ENCODE assay signal across 13 mouse cellular contexts in the genomic region with DNA sequence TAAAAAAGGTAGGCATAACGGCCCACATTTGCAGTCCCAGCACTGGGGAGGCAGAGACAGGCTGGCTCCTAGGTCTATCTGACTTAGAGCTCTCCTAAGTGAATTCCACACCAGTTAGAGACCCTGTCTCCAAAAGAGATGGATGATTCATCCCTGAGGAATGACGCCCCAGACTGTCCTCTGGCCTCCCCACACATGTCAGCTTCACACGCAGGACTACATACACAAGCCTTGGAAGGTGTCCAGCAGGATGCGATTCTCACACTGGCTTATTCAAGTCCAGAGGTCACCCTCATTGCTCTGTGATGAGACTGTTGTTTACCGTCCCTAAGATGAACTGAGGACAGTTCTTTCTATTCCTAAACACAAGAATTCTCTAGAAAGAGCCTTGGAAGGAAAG. TPM values are rescaled to one million over a fixed set of nuclear protein-coding genes. Genes with fewer than 3 reads are reported as not detected.
DNase-seq lines count a peak whose midpoint lies in the region; ATAC-seq and TF ChIP-seq lines count a peak whose summit lies in the region.
"Had no signal": no experiment of that assay in that cellular context is flagged by ENCODE, and none has a peak within 500 bp of the region (broad histone marks: within the 10 kb centered on the region; RNA-seq: fewer than 3 reads in every experiment).

No protein-coding gene starts in this region.

- H3K9me3 ChIP-seq in heart, embryonic 10.5 days = no peaks in the 10 kb centered on the region
- H3K9me3 ChIP-seq: hindbrain, embryonic 13.5 days; megakaryocyte, embryonic 14.5 days had no signal

- no peak for DNase-seq in heart, embryonic 10.5 days (ENCODE audit: low spot score)
- DNase-seq in heart, postnatal 25 days (ENCODE audit: low spot score) = no peak
- no peak for DNase-seq in left cerebral cortex, adult 2 months (ENCODE audit: extremely low spot score in 1 of 2, low spot score in 2 of 2)
- no peak for DNase-seq in left cerebral cortex, adult 18-20 months (ENCODE audit: low spot score in 2 of 2)
- peak; percentile 74 for DNase-seq in adipocyte (ENCODE audit: low spot score)
- DNase-seq in layer of hippocampus, postnatal 14 days (ENCODE audit: low spot score in 2 of 2) = no peak
- DNase-seq: gastrocnemius, postnatal 14 days; thymus, postnatal 4 days had no signal

- intact Hi-C loops in heart, postnatal 25 days (cut with DNase I) = no loop called here
- intact Hi-C loops in left cerebral cortex, adult 2 months (cut with DNase I) = no loop called here

- H3K27ac ChIP-seq in heart, embryonic 10.5 days = peak overlapping the region; percentile 98
- H3K27ac ChIP-seq in left cerebral cortex, adult 2 months = 0 out of 2 replicates have a peak overlapping the region, but pooled peaks have one; percentile 24
- H3K27ac ChIP-seq: hindbrain, embryonic 13.5 days had no signal

- H3ac ChIP-seq in myocyte (ENCODE audit: control insufficient read depth, insufficient read length) = no peak overlapping the region

- 33% methylated on average over 5 of the region's 5 CpGs for WGBS in heart, embryonic 10.5 days

- H3K79me2 ChIP-seq in myocyte (ENCODE audit: control insufficient read depth, insufficient read depth) = peaks cover 78% of the 10 kb centered on the region

- no peaks in the 10 kb centered on the region for H3K27me3 ChIP-seq in heart, embryonic 10.5 days (ENCODE audit: insufficient read depth, poor library complexity, severe bottlenecking)
- H3K27me3 ChIP-seq in myocyte (ENCODE audit: control insufficient read depth, insufficient read depth, insufficient read length) = no peaks in the 10 kb centered on the region

- no peaks in the 10 kb centered on the region for H3K36me3 ChIP-seq in heart, embryonic 10.5 days
- no peaks in the 10 kb centered on the region for H3K36me3 ChIP-seq in myocyte (ENCODE audit: control insufficient read depth, insufficient read depth)
- H3K36me3 ChIP-seq: hindbrain, embryonic 13.5 days had no signal

- no peak overlapping the region for H3K4me3 ChIP-seq in heart, embryonic 10.5 days
- no peak overlapping the region for H3K4me3 ChIP-seq in left cerebral cortex, adult 2 months
- no peak overlapping the region for H3K4me3 ChIP-seq in myocyte
- H3K4me3 ChIP-seq: hindbrain, embryonic 13.5 days; megakaryocyte, embryonic 14.5 days had no signal

- peaks cover 100% of the 10 kb centered on the region for H3K4me1 ChIP-seq in heart, embryonic 10.5 days

- TF ChIP-seq POLR2A in myocyte (IDR thresholded peaks at IDR 0.05; ENCODE audit: insufficient read length, low read depth) = no peak

- no peak for TF ChIP-seq CTCF in left cerebral cortex, adult 2 months (IDR thresholded peaks at IDR 0.05)

- no peak for ATAC-seq in erythroid progenitor cell, adult 5-6 weeks (replicated peaks; ENCODE audit: low FRiP score, poor library complexity, severe bottlenecking)
- ATAC-seq: forebrain, embryonic 14.5 days had no signal

- H3K4me2 ChIP-seq in myocyte (ENCODE audit: low read depth) = peak overlapping the region; percentile 95
- H3K4me2 ChIP-seq: hindbrain, embryonic 13.5 days had no signal

TF ChIP-seq in myocyte, 11 proteins besides CTCF, POLR2A, EP300 and RAD21:
- TF ChIP-seq MYOD1 (IDR thresholded peaks at IDR 0.05; ENCODE audit: control insufficient read depth in 1 of 3, insufficient read length in 2 of 3, low read depth in 2 of 3) = peak in 1 of 3 experiments; percentile 18
- no peak for TF ChIP-seq REST (IDR thresholded peaks at IDR 0.05; ENCODE audit: insufficient read depth, insufficient read length)
- no peak for TF ChIP-seq CEBPB (IDR thresholded peaks at IDR 0.05; ENCODE audit: insufficient read depth, poor library complexity, severe bottlenecking)
TF ChIP-seq in myocyte: peak in this region for 1.

RNA-seq across cellular contexts. Expression of a gene that starts 12.2 kb away (rescaled TPM):
- 17.9 and 18.8 TPM in 2 replicates for polyA plus RNA-seq in heart, embryonic 10.5 days (2016; fragmentation: Nextera tagmentation; extraction: Ambion mirVana)
- 10 to 100 TPM; 15.2 to 18.4 TPM for total RNA-seq in heart, postnatal 25 days (2021)
- total RNA-seq in left cerebral cortex, adult 2 months (2021) = 10 to 100 TPM in 1 of 2 experiments, 1 to 10 TPM in 1; 9.0 to 10.3 TPM
- total RNA-seq in left cerebral cortex, adult 18-20 months (2021) = 10 to 100 TPM in 1 of 2 experiments, 1 to 10 TPM in 1; 9.3 to 10.3 TPM
- polyA plus RNA-seq in myocyte (2012; fragmentation: generic; extraction: Trizol) = 91.9 TPM
- total RNA-seq in layer of hippocampus, postnatal 14 days (2021) = 10 to 100 TPM; 11.9 to 12.6 TPM
- not detected in 2 replicates for total RNA-seq in erythroid progenitor cell, adult 5-6 weeks (2015; ENCODE audit: low replicate concordance)
- total RNA-seq in erythroid progenitor cell, adult 5-6 weeks (2017; ENCODE audit: low replicate concordance) = not detected in 2 replicates

Comparison
In these comparisons a context has a peak if more than half of its experiments do, and no peak if none do; other contexts are left out.
1. RNA of a gene that starts 12.2 kb away (total RNA-seq): 15.2 to 18.4 TPM in heart, postnatal 25 days, 11.9 to 12.6 TPM in layer of hippocampus, postnatal 14 days, 9.0 to 10.3 TPM in left cerebral cortex, adult 2 months and 9.3 to 10.3 TPM in left cerebral cortex, adult 18-20 months; not detected in erythroid progenitor cell, adult 5-6 weeks; every median in the first group is over 4 times any median in the second.